Mouse (Mus musculus): ENCODE measurements around the gene Vsig8. TPM values are rescaled to one million over a fixed set of nuclear protein-coding genes. Genes with fewer than 3 reads are reported as not detected.
A peak's percentile ranks its signal among the peaks of the same experiment; 100 is the strongest.

The Vsig8 gene
- total RNA-seq, 2 experiments from 2014 or later, result not detected

DNA sequence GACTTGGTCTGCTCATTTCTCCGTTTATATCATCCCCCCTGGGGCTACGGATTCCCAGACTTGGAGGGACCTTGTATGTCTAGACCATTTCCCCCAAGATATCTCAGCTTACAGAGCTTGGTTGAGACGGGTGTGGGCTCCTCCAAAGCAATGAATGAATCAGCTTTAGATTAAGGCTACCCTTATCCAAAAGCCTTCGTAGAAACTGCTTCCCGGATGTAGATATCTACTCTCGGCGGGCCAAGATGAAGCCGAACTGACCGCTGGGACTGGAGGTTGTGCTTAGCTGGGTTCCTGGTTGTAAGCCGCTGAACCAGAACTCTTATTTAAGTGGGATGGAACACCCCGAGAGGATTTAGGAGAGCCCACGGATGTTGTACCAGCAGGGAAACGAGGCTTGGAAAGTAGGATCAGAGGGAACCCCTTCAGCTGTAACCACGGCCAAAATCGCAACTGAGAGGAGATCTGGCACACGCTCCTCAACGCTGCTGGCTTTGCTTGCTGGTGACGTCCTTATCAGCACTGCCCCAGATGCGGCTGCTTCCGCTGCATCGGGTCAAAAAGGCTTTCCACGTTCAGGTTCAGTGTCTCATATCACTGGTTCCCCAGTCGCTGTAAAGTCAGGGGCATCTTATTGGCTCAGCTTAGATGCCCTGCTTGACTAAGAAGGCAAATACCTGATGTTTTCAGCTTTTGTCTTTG lies 29.2 kb upstream of the Vsig8 start:
- intact Hi-C loops (cut with DNase I), result loop anchor here (5.0 kb wide), 4 partner anchors 36 to 871 kb away; partner anchors contain the start of gene Dusp23
- DNase-seq, result no peak

DNA sequence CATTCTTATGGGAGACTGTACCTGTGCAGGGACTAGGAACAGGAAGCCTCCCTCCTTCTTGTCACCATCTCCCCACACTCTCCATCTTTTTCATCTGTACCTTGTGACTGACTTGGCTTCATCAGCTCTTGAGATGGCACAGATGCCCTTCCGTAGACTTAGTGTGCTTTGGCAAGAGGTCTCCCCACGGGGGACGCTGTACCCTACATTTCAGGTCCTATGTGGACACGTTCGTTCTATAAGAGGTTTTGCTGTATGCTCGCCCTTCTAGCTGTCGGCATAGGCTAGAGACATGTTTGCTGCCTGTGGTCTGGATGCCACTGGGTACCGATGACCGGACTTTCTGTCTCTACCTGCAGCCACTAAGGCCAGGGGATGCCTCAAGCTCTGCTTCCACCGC lies 28.3 kb upstream of the Vsig8 start:
- intact Hi-C loops (cut with DNase I), result loop anchor here (5.0 kb wide), 4 partner anchors 35 to 870 kb away; partner anchors contain the start of gene Dusp23
- DNase-seq, result no peak

DNA sequence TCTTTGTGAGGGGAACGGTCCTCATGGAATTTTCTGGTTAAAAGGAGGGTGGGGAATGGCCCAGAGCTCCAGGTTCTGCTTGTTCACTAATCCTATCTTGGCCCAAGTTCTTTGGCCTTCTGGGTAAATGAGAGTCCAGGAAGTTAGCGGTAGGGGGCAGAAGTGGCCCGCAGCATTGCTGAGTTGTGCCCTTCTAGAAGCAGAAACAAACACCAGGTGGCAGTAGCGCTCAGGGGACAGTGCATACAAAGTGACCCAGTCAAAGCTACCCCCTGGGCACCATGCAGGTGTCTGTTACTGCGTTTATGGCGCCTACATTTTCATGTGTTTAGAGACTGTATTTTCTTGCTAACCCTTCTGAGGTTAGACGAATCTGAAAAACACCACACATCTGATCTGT lies 27.0 kb upstream of the Vsig8 start:
- intact Hi-C loops (cut with DNase I), result loop anchor here (5.0 kb wide), 4 partner anchors 34 to 869 kb away; partner anchors contain the start of gene Dusp23

DNA sequence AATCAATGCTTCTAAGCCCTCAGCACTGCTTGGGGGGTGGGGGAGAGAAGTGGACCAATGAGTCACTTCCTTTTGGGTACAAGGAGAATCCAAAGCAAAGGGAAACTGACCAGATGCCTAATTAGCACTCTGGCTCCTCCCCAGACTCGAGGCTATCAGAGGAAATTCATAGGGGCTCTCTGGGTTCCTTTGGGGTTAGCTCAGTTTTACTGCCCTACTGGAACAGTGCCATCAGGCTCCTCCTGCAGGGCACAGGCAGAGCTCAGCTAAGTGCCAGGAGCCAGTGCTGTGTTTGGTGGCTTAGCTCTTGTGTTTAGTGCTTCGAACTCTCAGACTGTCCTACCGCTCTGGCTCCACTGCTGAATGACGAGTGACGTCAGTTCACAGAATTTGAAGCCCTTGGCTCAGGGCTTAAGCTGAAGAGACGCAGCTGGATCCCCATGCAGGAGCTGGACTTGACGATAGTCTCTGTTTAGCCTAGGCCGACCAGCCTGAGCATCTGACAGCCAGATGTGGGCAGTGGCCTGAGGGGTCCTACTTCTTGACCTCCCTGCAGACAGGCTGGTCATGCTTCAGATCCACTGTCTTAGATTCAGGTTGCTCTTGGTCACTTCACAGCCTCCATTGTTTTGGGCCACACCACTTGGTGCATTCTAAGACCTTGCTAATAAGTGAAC lies 25.1 kb upstream of the Vsig8 start:
- DNase-seq, result no peak
- intact Hi-C loops (cut with DNase I), result no loop called here

More for the DNA sequence above, 27.0 kb upstream of the Vsig8 start:
- DNase-seq, result peak; percentile 74 to 84

DNA sequence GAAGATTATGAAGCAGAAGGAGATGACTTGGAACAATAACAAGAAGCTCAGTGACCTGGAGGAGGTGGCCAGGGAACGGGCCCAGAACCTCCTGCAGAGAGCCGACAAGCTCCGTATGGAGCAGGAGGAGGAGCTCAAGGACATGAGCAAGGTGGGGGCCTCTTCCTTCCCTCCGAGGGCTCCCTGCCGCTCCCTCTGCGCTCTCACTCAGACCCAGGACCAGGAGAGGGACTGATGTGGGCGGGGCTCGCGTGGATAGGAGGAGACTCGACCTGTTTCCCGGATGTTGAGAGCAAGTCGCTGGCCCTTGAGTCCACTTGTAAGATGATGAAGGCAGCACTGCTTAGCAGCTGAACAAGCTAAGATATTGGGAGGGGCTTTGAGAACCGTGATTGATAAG lies 23.2 kb upstream of the Vsig8 start:
- intact Hi-C loops (cut with DNase I), result no loop called here
- no peak for DNase-seq

DNA sequence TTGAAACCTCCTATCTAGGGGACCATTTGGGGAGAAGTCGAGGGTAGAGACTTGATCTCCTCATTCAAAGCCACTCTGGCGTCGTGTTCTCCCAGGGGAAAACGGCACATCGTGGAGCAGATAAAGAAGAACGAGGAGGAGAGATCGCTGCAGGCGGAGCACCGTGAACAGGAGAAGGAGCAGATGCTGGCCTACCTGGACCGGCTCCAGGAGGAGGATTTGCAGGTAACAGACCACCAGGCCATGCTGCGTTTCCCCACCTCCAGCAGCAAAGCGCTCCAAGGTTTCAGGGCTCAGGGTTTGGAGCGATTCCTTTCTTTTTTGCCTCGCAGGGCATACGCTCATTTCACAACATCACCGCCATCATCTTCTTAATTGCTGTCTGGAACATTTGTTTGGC lies 20.6 kb upstream of the Vsig8 start:
- no peak for DNase-seq
- intact Hi-C loops (cut with DNase I), result no loop called here

DNA sequence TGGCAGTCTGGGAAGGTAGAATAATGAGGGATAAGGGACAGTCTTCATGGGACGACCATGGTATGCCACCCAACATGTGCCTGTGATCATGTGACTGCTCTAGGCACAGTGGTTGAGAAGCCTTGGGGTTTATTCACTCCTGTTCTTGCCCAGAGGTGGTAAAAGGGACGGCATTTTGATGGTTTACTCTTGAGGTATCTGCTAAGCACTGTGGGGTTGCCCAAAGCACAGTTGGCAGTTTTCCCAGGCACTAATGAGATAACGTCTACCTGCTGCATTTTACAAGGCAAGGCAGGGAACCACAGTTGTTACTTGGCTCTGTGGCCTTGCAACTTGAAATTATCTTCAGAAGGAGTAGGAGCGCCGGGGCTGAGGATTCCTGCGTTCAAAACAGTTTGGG lies 15.9 kb upstream of the Vsig8 start:
- intact Hi-C loops (cut with DNase I), result no loop called here
- DNase-seq, result no peak

DNA sequence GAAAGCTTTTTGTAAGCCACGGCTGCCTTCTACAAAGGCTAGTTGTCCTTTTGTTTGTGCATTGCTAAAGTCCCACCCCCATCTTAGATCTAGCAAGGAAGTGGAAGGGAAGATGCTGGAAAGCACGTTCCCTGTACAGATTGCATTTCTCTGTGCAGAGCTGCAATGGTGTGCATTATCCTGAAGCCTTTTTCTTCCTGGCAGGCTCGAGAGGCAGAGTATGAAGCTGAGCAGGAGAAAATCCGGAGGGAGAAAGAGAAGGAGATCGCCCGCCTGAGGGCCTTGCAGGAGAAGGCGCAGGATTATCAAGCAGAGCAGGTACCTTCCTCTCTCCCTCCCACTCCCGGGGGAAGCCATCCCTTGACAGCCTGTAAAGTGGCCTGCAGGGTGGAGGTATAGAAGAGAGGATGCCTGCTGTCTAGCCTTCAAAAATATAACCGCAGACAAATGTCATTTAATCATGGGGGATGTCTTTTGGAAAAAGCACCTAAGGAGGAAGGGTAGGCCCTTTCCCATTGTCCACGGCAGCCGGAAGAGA lies 15.4 kb upstream of the Vsig8 start:
- intact Hi-C loops (cut with DNase I), result no loop called here
- no peak for DNase-seq

DNA sequence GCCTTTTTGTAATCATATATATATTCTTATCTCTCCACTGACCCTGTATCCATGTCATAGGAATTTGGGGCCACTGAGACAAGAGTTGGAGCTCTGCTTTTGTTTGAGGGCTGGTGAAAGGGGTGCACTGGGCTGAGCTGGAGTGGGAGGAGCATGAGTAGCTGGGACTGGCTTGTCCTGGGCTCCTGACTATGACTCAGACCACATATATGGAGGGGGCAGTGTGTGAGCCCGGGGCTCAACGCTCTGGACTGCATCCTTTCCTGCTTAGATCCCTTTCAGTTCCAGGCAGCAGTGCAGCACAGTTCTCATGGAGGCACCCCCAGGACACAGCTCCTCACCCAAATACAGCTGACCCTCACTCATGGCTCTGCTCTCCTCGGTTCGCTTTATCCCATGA lies 9.7 kb upstream of the Vsig8 start:
- intact Hi-C loops (cut with DNase I), result no loop called here
- no peak for DNase-seq

DNA sequence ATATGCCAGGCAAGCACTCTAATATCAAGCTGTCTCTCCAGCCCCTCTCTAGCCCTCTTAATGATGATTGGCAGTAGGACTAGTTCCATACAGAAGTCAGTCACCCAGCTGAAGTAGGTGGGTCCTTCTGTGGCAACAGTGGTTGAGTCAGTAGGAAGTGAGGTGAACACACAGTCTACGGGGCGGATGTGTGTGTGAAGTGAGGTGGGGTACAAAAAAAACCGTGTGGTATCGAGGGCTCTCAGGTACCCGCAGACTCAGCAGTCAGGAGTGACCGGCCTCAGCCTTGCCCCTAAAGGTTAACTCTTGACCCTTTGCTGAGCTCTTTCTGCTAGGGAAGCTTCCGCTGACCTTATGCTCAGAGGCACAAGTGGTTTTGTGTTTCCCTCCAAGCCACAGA lies 7.2 kb upstream of the Vsig8 start:
- DNase-seq, result no peak
- intact Hi-C loops (cut with DNase I), result no loop called here

DNA sequence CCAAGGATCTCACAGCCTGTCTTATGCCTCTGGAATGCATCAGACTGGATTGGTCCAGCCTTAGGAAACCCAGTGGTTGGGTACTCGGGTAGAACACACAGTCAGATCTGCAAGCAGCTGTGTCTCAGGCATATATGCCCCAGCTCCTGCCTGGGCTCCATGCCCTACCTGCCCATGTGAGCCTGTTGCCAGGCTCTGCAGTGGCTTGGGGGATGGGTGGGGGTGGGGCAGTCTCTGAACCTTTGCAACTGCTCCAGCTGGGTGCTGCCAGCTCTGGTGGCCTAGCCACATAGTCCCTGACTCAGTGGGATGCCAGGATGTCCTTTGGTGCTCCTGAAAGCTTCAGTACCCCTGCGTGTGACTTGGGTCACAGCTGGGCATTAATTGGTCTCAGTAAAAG lies 6.4 kb upstream of the Vsig8 start:
- intact Hi-C loops (cut with DNase I), result no loop called here
- no peak for DNase-seq

DNA sequence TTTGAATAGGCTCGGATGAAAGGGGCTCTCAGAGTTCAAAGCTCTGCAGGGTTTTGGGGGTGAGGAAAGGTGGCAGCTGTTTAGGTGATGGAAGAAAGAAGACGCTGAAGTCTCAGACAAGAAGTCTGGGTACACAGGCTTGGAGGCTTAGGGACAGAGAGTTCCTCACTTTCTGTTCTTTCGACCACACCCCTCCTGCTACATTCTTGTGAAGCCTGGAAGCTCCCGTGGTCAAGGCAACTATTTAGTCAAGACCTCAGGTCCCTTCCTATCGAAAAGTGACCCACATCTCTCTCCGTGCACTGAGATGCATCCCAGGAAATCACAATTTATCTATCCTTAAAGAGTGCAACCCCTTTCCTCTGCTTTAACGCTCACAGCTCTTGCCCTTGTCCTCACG lies 6.0 kb upstream of the Vsig8 start:
- intact Hi-C loops (cut with DNase I), result no loop called here
- DNase-seq, result no peak

DNA sequence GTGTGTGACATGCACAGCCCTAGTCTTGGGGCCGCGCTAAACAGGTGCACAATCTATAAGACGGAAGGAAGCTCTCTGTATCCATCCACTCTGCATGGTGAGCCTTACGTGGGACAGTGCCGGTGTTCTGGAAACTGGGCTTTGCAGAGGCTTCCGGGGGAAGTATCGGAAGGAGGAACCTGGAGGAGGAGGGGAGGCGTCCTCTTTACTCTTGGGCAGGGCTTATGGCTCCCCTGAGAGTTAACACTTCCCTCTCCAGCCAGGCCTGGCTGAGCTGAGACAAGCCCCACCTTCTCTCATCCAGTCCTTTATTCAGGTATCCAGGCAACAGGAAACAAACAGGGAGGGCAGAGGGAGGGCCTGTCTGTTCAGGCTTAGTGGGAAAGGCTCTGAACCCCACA lies 5.2 kb upstream of the Vsig8 start:
- intact Hi-C loops (cut with DNase I), result no loop called here
- DNase-seq, result peak in 1 of 2 experiments; percentile 13

DNA sequence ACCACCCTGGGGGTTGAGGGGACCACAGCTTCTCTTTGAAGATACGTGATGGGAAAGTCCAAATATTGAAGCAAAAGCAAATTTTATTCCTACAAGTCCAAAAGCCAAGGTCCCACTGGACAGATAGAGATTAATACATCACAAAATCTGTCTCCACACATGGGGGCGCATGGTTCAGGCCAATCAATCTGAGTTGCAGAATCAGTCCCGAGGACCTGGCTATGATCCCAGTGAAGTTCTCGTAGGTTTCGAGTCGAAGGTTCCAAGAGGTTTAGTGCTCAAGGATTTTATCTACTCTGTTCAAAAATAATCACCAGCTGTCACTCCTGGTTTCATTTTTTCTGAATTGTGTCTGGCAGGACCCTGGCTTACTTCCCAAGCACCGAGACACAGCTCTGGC lies 4.7 kb upstream of the Vsig8 start:
- intact Hi-C loops (cut with DNase I), result no loop called here
- DNase-seq, result no peak

DNA sequence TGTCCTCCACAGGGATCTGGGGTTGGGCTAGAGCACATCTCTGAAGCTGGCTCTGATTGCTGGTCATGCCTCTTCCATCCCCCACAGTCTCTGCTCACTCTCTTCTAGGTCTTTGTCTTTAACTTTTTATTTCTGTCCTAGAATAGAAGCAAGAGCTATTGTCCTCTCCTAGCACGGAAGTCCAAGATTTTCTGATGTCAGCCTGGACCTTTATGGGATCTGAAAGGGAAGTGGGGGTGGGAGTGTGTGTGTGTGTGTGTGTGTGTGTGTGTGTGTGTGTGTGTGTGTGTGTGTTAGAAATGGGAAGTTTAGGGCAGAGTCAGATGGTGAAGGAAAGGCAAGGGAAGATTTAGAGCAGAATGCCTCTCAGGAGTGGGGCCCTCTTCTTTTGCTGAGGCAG lies 3.1 kb upstream of the Vsig8 start:
- intact Hi-C loops (cut with DNase I), result no loop called here
- DNase-seq, result no peak

DNA sequence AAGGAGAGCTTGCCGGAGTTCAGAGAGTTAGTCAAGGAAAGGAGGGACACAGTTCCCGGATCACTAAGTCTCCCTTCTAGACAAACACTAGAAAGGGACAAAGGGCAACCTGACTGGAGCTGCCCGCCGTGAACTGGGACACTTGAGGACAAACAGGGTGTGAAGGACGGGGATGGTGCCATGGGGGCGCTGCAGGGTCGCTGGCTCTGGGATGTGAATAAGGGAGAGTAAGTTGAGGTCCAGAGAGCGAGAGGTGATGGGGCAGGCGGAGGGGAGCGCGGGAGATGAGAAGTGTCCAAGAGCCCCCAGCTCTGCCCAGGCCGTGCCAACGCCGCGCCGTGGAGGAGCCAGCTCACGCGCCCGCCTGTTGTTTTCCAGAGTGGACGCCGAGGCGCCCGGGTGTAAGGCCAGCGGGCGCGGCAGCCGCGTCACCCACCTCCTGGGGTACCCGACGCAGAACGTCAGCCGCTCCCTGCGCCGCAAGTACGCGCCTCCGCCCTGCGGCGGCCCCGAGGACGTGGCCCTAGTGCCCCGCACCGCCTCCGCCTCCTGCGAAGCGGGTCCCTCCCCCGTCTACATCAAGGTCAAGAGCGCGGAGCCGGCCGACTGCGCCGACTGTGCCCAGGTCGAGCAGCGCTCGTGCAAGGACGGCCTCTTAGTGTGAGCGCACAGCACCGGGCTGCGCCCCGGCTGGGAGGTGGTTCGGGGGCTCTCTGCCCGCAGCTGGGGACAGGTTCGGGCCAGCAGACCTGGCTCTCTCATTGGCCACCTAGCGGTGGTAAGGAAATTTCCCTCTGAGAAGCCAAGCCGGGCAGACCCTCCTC lies 7.1 kb downstream of the Vsig8 start:
- intact Hi-C loops (cut with DNase I), result loop anchor here (5.0 kb wide), 1 partner anchor 36 kb away; no protein-coding TSS in a partner anchor
- peak; percentile 36 to 56 for DNase-seq

DNA sequence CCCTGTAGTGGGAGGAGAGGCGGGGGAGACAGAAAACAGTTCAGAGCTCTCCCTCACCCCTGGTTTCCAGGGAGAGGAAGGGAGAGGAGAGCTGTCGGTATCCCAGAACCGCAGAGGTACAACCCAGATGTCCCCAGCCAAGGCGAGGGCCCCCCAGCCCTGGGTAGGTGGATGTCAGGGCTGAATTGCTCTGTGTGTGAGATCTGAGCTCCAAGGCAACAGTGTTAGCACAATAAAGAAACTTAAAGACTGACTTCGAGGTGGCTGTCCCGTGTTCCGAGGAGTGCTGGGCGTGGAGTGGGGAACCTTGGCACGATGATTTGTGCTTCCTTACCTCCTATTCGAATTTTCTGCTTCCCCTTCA lies 7.7 kb downstream of the Vsig8 start:
- intact Hi-C loops (cut with DNase I), result loop anchor here (5.0 kb wide), 1 partner anchor 36 kb away; no protein-coding TSS in a partner anchor
- DNase-seq, result no peak

DNA sequence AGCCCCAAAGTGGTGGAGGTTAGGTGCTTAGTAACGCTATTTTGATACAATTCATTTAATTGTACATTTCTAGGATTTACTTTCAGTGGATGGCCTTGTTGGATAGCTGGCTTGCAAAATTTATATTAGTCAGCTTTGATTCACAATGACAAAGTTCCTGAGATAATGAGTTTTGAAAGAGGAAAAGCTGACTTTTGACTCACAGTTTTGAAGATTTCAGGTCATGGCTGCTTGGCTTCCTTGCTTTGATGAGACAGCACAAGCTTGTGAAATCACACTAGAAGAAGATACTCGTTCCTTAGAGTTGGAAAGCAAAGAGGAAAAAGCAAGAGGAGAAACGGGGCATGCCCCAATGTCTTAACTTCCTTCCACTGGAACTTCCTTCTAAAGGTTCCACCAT lies 10.4 kb downstream of the Vsig8 start:
- no peak for DNase-seq
- intact Hi-C loops (cut with DNase I), result no loop called here

DNA sequence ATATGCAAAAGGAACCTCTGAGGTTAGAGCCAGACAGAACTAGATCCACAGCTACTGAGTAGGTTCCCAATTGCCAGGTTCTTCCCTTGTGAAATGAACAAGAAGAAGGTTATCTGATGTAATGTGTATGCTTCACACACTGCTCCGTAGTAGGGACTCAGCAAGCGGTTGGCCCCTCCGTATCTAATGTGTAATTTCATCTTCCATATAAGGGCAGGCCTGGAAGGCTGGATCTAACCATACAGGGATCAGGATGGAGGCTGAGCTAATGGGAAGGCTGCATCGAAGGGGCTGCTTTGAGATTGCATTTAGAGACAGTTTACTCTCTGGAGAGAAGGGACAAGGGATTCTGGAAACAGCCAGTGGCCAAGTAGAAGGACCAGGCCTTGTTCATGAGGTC lies 12.0 kb downstream of the Vsig8 start:
- no peak for DNase-seq
- intact Hi-C loops (cut with DNase I), result no loop called here

DNA sequence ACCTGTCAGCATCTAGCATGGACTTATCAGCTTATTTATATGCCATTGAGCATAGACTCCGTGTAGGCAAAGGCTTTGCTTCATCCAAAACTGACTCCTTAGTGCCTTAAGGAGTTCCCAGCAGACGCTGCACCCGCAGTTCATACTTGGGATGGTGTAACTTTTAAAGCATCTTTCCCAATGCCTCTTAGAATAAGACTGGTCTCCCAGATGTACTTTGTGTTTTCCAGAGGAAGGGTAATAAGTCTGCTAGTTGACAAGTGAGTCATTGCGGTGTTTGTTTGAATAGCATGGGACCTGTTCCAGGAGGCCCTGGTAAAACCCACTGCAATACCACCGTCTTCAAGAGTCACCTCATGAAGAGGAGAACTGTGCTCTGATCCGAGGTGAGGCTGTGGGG lies 24.4 kb downstream of the Vsig8 start:
- intact Hi-C loops (cut with DNase I), result no loop called here
- DNase-seq, result no peak

DNA sequence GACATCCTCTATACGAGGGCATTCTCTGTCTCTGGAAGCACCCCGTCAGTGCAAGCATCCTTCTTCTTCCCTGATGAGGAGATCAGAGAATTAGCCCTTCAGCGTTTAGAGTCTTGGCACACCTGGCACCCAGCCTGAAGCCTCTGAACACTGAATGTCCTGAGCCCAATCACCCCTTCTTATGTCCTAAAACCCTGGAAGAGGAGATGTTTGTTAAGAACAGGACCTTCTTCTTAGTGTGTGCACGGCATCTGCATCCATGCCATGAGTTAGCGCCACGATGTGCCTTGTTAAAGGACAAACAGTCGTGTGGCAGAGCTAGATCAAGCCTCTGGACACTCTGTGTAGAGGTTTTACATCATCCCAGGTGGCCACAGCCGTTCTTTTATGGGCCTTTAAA lies 26.7 kb downstream of the Vsig8 start:
- intact Hi-C loops (cut with DNase I), result no loop called here
- no peak for DNase-seq
